Mouse (Mus musculus): ENCODE results near the gene Epgn. TPM values are rescaled to one million over a fixed set of nuclear protein-coding genes. Genes with fewer than 3 reads are reported as not detected.

Epgn gene
- polyA plus RNA-seq (2012; ENCODE audit: low replicate concordance) = 0.10 TPM in 1 of 2 replicates, not detected in the other

GRCm38 (mm10) chr5:91027164-91027563 is at the start of gene Epgn:
Gene Epgn (plus strand): TSS chr5:91027464.

GRCm38 (mm10) chr5:91074450-91074950 is 47.2 kb downstream of the Epgn start, which contains the start of gene Ereg:
Gene Ereg (plus strand): TSS chr5:91074622.

Other genes with a start within 250 kb of the Epgn start
- gene Cxcl3, start 241.4 kb upstream of the Epgn start, polyA plus RNA-seq (2012; ENCODE audit: low replicate concordance) = not detected in 2 replicates
- not detected in 2 replicates for gene Cxcl15, start 232.9 kb upstream of the Epgn start, polyA plus RNA-seq (2012; ENCODE audit: low replicate concordance)
- 0.51 TPM in 1 of 2 replicates, not detected in the other for gene Cxcl1, start 136.2 kb upstream of the Epgn start, polyA plus RNA-seq (2012; ENCODE audit: low replicate concordance)
- not detected in 2 replicates for gene Cxcl2, start 123.6 kb upstream of the Epgn start, polyA plus RNA-seq (2012; ENCODE audit: low replicate concordance)
- 5.6 and 11.2 TPM in 2 replicates for gene Mthfd2l, start 96.3 kb upstream of the Epgn start, polyA plus RNA-seq (2012; ENCODE audit: low replicate concordance)
- gene Ereg, start 47.2 kb downstream of the Epgn start, polyA plus RNA-seq (2012; ENCODE audit: low replicate concordance) = not detected in 2 replicates
- not detected in 2 replicates for gene Areg, start 112.1 kb downstream of the Epgn start, polyA plus RNA-seq (2012; ENCODE audit: low replicate concordance)

Data from leukemia stem cell, adult 10-12 weeks (primary cell).